Mouse (Mus musculus): ENCODE measurements around the gene Il4ra.

Il4ra gene

DNA sequence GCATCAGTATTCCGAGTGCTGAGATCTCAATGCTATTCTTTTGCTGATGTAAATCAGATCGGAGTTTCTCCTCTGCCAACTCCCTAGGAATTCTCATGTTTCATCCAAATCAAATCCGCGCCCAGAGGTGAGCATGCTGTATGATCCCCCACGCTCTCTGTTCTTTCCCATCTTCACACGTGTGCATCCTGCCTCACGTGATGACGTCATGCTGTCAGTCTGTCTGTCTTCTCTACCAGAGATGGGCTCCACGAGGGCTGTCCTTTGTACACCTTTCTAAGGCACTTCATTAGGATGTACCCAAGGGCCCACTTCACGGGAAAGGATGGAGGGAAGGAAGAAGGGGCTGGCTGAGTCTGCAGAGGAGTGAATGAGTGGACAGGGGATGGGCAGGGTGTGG is 48.2 kb downstream of the Il4ra start:
- DNase-seq (ENCODE audit: low spot score), result no peak

DNA sequence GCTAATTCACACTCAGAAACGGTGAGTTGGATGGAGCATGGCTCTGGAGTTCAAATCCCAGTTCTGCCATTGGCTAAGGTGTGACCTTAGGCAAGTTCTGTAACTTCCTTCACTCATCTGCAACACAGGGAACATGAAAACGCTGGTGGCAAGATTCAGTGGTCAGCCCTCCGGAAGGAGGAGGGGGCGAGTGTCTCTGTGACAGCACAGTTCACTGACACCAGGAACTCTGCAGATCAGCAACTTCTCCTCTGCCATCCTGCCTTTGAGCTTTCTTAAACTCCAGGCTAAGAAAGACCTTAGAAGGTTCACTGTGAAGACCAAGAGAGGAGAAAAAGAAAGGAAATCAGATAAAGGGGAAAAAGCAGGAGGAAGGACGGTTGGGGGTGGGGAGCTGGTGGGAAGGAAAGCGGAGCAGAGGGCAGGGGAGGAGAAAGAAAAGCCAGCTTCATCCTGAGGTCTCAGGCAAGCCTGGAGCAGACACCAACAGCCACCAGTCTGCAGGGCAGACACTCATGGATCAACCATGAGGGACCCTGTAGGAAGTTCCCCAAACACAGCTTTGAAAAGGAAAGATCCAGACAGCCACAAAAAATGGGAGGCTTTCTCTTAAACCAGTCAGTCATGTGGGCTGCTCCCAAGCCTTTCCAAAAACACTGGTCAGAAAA is 48.8 kb downstream of the Il4ra start:
- DNase-seq (ENCODE audit: low spot score), result no peak

DNA sequence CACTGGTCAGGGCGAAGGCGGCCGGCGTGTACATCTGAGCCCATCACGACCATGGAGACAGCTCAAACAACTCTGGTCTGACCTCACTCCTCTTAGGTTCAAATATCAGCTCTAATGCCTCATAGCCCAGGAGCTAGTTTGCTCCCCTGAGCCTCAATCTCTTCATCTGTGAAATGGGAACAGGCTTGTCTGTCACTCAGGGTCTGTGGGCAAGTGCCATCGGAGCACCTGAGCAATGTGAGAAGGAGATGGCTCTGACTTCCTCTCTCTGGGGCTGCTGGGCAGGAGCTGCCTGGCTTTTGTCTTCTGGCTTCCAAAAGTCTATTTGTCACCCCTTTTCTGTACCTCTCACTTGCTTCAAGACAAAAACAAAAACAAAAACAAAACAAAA is 49.4 kb downstream of the Il4ra start:
- no peak for DNase-seq (ENCODE audit: low spot score)

DNA sequence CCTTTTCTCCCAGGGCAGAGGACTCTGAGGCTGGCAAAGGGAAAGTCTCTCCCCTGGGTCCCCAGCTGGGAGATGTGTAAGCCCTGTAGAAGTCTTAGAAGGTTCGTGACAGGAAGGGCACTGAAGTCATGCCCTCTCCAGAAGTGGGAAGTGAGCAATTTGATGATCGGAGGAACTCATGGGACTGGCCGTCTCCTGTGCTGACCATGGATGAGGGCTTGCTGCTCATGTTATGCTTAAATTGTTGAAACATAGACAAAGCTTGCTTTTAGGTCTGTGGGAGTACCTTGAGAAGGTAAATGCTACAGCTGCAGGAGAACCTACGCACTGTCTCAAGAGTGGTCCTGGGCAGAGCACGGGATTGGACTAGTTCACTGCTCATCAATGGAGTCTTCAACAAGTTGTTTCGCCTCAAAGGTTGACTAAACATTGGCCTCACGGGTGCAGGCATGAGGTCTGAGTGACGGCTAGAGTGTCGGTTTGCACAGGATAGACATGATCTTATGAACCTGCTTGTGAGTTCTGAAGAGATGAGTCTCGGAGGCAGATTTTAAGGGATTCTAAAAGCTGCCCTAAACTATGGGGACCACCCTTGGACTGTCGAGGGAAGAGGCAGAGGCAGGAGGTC is 50.0 kb downstream of the Il4ra start:
- DNase-seq (ENCODE audit: low spot score), result no peak

DNA sequence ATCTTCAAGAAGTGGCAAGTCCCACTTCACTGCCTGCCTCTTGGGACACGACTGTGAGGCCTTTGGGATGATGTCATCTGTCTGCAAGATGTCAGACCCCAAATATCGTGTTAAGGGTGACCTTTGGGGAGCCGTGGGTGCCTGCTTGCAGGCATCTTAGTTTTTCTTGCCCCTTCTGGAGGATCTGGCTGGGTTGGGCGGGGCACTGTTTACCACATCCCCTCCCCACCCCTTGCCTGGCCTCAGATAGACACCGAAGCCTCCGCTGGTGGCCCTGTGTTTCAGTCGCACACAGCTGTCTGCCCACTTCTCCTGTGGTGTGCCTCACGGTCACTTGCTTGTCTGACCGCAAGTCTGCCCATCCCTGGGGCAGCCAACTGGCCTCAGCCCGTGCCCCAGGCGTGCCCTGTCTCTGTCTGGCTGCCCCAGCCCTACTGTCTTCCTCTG is 51.3 kb downstream of the Il4ra start, which contains the start of gene Il21r:
Gene Il21r, plus strand, starts transcription at position 245 of the 447 bp plus-strand sequence.
- DNase-seq (ENCODE audit: low spot score), result no peak

DNA sequence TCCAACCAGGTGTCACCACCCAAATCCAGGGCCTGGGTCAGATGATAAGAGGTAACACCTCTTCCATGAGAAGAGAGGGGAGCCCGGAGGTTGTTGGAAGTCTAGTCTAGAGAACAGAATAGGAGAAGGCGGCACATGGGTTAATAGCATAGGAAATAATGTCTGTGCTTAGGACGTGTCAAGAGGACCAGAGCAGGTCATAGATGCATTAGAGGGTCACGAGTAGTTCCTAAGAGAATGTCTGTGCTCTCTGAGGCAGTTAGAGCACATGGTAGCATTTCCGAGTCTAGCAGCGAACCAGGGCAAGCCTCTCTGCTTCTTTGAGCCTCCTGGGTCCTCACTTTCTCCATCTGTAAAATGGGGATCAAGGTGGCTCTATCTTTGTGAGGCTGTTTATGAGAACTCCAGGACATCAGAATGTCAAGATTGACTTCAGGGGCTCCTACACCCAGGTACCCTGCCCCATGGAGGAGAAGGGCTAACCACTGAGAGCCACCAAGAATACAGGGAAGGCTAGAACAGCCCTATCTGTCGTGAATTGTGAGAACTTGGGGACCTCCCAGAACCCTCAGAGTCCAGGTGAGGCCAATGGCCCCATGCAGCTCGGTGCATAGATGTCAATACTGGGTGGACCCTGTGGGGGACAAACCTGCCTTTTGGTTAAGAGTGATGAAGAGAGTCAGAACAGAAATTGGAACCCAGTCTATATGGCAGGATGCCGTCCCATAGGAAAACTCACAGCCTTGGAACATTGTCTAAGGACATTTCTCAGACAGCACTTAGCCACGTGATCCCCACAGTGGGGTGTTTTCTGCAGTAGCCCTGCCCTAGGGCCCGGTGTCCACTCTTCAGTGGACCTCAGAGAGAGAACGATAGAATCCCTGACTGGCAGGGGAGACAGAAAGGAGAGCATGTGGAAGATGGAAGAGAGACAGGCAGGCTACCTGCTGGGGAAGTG is 52.7 kb downstream of the Il4ra start:
- no peak for DNase-seq (ENCODE audit: low spot score)

DNA sequence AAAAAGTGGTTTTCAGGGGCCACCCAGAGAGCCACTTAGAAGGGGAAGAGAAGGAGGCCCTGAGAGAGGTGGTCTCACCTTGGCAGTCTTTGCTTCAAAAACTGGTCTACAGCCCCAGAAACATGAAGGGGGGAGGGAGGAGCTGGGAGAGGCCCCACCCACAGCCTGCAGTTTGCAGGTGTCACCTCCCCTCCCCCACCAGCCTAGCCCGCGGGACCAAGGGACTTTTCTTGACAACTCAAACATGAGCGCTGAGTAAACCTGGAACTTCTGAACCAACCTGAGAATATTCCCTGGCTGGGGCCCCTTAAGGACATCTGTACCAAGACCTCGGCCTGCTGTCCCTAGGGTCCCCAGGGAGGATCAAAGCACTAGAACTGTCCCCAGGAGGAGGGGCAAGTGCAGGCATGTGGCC is 53.8 kb downstream of the Il4ra start:
- no peak for DNase-seq (ENCODE audit: low spot score)

DNA sequence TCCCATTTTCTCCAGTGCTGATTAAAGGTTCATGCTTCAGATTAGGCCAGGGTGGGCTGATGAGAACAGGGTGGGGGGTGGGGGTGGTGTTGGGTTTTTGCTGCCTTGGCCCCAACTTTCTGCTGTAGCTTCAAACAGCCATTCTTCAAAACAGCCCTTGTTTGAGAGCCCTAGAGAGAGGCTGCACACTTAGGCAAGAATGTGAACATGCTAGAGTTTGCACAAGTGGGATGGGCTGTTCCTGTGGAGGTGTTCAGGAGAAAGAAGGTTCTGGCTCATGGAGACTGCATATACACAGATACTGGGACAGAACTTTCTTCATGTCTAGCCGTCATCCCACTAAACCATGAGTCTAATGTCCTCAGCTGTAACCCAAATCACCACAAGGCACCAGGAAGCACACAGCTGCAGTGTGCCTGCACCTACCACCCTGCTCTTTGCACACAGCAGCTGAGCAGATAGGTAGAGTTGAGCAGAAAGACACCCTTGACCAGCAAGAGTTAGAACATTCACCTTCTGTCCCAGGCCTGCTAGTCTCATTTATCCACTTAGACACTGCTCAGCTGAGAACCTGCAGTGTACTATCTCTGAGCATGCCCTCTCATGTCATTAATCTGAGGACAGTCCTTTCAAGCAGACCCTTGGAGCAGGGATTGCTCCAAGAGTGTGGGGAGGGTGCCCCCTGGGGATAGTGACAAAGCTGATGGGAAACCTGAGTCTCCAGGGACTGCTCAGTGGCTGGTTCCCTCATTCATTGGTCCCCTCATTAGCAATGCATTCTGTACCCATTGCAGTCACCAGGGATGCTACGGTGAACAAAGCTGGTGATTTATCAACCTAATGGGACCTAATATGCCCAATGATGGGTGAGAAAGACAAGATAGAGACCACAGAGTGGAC is 54.6 kb downstream of the Il4ra start:
- DNase-seq (ENCODE audit: low spot score), result no peak

DNA sequence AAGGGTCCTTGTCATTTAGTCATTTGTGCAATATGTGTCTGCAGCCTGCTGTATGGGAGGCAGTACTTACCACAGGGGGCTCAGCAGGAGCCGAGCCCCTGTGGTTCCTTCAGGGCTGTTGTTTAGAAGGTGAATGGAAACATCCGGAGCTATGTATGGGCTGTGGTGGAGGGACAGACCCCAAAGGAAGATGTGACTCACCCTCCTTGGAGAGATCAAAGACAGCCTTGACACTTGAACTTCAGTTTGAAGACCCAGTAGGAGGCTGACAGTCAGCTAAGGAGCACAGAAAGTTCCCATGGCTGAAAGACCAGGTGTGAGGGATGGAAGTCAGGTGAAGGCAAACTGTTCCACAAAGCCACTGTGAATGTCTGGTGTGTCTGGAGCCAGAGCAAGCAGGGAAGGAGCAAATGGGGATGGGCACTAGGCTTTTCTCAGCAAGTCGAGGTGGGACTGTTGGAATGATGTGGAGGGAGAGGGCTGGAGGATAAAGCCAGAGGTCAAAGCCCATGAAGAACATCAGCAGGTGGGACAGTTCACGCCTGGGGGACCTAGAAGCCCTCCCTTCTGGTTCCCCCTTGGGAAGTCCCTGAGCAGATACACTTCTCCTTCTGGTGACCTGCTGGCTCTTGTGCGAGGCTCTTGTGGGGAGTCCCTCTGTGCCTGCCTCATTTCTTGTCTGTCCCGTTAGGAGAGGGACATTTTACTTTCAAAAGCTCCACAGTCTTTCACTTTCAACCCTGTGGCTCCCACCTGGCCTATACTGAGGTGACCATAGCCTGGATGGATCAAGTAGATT is 55.7 kb downstream of the Il4ra start:
- no peak for DNase-seq (ENCODE audit: low spot score)

DNA sequence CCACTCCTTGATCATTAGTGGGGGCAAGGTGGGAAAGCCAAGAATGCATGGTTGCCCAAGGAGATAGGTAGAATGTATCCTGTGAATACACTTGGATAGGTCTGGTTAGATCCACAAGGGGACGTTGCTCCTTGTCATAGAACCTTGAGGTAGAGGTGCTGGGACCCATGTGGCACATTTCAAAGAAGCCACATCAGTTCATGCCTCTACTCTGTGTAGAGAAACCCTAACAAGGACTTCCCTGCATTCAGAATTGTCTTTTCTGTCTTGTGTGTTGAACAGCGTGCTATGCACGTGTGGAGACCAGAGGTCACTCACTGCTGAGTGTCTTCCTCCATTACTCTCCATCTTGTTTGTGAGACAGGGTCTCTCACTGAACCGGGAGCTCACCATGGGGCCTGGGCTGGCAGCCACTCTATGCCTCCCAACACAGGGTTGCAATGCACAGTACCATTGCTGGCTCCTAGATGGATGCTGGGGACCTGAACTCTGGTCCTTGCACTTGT is 56.3 kb downstream of the Il4ra start:
- DNase-seq (ENCODE audit: low spot score), result no peak

DNA sequence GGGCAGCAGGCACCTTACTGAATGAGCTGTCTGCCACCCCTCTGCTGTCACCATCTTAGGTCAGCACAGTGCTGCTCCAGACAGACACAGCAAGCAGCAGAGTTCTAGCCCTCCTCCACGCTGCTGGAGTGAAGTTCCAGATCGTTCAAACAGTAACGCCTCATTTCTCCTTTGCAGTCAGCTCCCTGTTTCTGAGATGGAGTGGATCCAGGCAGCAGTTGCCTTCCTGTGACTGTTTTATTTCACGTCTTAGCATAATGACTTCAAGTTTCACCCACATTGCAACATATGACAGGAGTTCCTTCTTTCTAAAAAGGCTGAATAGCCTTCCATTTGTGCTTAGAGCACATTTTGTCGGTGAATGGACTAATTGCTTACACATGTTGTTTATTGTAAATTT is 61.7 kb downstream of the Il4ra start:
- no peak for DNase-seq (ENCODE audit: low spot score)

DNA sequence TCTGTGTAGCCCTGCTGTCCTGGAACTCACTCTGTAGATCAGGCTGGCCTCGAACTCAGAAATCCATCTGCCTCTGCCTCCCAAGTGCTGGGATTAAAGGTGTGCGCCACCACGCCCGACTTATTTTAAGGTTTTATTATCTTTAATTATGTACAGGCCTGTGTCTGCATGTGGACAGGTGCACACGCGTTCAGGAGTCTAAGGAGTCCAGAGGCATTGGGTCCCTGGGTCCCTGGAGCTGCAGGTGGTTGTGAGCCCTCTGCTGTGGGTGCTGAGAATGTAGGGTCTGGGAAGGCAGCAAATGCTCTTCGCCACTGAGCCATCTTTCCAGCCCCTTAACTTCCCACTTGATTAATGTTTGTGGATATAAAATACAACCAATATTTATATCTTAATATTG is 63.5 kb downstream of the Il4ra start:
- DNase-seq (ENCODE audit: low spot score), result no peak

DNA sequence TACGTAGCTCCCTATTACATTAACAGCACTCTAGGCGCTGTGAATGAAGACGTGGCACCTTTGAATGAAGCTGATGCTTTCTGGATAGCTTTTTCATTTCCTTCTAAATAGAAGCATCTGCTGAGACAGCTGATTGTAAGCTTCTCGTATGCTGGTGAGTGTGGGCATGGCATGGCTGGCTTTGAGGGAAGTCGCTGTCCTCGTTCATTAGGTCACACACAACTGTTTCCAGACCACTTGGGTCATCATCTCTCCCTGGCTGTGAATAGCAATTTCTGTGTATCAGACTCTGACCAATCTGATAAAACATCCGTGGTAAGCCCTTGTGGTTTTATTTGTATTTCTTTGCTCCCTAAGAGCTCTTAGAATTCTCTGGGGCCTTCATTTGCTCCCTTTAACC is 66.1 kb downstream of the Il4ra start:
- no peak for DNase-seq (ENCODE audit: low spot score)

DNA sequence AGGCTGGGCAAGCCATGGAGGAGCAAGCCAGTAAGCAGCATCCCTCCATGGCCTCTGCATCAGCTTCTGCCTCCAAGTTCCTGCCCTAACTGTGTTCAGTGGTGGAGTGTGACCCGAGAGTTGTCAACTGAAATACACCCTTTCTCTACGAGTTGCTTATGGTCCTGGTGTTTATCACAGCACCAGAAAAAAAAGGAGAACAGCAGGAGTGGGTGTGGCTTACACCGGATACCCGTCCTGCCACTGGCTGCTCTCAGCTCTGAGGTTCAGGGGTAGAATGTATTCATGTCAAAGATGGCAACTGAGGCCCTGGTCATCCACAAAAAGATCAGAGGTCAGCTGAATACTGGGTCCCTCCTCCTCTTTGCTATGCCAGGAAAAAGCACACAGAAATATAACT is 68.2 kb downstream of the Il4ra start:
- no peak for DNase-seq (ENCODE audit: low spot score)

DNA sequence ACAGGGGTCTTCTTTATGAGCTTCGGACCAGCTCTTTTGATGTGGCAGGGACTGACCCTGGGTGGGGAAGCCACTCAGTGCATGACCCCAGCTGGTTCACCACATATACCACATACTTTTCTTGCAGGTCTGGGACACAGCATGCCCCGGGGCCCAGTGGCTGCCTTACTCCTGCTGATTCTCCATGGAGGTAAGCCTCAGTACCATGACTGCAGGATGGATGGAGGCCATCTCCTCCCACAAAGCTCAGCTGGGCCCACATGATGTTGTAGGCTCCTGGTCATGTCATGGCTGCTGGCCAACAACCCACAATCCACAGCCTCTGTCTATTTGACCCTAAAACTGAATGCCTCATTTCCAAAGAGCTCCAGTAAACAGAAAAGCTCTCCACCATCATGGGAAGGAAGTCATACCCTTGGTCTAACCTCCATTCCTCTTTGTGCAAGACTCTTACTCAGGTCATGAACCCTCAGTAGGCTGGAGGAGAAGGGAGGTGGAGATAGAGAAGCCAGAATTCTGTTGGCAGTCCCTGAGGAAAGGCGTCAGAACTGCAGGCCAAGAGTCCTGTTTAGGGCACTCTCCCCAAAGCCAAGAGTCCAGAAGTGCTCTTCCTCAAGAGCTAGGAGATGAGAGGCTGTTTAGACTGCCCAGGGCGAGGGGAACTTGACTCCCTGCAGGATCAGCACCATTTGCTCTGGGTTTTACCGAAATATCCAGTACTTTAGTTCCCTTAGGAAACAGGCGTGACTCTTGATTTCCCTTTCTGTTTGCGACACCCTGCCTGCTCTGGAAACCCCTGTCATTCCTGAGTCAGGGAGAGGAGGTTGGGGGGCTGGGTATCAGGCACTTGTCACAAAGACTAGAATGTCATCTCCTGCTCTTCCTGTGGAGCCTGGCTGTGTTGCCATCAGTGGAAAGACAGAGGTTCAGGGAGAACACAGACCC is 71.1 kb downstream of the Il4ra start:
- no peak for DNase-seq (ENCODE audit: low spot score)

DNA sequence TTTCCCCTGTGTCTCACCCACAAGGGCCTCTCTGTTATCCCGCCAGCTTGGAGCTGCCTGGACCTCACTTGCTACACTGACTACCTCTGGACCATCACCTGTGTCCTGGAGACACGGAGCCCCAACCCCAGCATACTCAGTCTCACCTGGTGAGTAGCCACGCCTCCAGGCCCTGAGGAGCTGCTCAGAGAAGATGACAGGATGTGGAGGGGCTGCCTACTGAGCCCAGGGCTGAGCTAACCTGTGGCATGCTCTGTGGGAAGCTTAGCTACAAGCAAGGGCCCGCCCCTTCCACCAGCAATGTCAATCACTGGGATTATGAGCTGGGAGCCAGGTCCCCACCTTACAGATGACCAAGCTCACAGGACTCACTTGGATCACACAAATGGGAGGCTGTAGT is 73.3 kb downstream of the Il4ra start:
- no peak for DNase-seq (ENCODE audit: low spot score)

DNA sequence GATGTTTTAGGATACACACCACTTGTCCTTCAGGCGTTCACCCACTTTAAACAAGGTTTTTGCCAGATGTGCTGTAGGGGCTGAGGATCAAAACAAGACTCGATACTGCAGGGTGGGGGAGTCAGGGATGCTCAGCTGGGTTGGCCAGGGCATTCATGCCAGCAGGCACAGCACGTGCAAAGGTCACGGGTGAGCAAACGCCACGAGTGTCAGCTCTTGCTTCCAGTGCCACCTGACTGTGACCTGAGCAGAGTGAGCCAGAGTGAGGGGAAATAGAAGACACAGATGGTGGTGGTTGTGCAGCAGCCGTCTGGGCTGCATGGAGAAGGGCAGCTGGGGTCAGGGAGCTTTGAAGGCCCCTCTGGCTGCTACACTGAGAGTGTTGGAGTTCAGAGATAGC is 73.9 kb downstream of the Il4ra start:
- no peak for DNase-seq (ENCODE audit: low spot score)

Measured in yolk sac, embryonic 10.5 days (tissue).